Mouse (Mus musculus) liver, postnatal 0 days (tissue): ENCODE measurements around the gene Ing3. TPM values are rescaled to one million over a fixed set of nuclear protein-coding genes. Genes with fewer than 3 reads are reported as not detected.
A peak's percentile ranks its signal among the peaks of the same experiment; 100 is the strongest.

ENCODE experiments used
- ATAC-seq: fragments of 200-750 bp; cut with Nextera tagmentation; 2 replicates; pipeline ENCODE4 v1.8.0; 2017; ENCODE audit warnings: mild to moderate bottlenecking, moderate library complexity
- DNase-seq: peaks from one replicate; pipeline ENCODE4 v3.0.0-alpha.2; 2016
- H3K27ac ChIP-seq: fragments of 300-500 bp; sonication (generic); 2 replicates; pipeline ENCODE4 v1.5.1; 2014; ENCODE audit warnings: antibody characterized with exemption, moderate library complexity, mild to moderate bottlenecking, low read depth
- H3K27me3 ChIP-seq: fragments of 300-500 bp; sonication (generic); 2 replicates; pipeline ENCODE4 v1.6.1; 2014; ENCODE audit warnings: low read length, control low read depth, mixed read lengths; ENCODE audit not compliant: insufficient read depth
- H3K36me3 ChIP-seq: fragments of 300-500 bp; sonication (generic); replicated peaks from 2 replicates; pipeline ENCODE4 v1.6.1; 2014; ENCODE audit warnings: mild to moderate bottlenecking, control low read depth, low read length, moderate library complexity, mixed read lengths; ENCODE audit not compliant: insufficient read depth
- H3K4me1 ChIP-seq: fragments of 300-500 bp; sonication (generic); 2 replicates; pipeline ENCODE4 v1.6.1; 2014; ENCODE audit warnings: antibody characterized with exemption, mild to moderate bottlenecking, control low read depth; ENCODE audit not compliant: insufficient read depth
- H3K4me2 ChIP-seq: fragments of 300-500 bp; sonication (generic); 2 replicates; pipeline ENCODE4 v1.6.1; 2014; ENCODE audit warnings: low read depth, mild to moderate bottlenecking, low read length, moderate library complexity, mixed read lengths
- H3K4me3 ChIP-seq: fragments of 300-500 bp; sonication (generic); 2 replicates; pipeline ENCODE4 v1.5.1; 2014; ENCODE audit warnings: low read depth, low read length
- H3K9ac ChIP-seq: fragments of 300-500 bp; sonication (generic); replicated peaks from 2 replicates; pipeline ENCODE4 v1.6.1; 2014; ENCODE audit warnings: mild to moderate bottlenecking, moderate library complexity
- H3K9me3 ChIP-seq: fragments of 300-500 bp; sonication (generic); 2 replicates; pipeline ENCODE4 v1.6.1; 2016; ENCODE audit warnings: mild to moderate bottlenecking, control low read depth, low read length, mixed read lengths
- CTCF ChIP-seq: sonication (generic); IDR thresholded peaks from 2 replicates; pipeline ENCODE4 v1.5.1; 2016; ENCODE audit warnings: antibody characterized with exemption, low read depth
- EP300 ChIP-seq: IDR thresholded peaks from 2 replicates; pipeline ENCODE4 v1.6.1; 2016; ENCODE audit warnings: antibody characterized with exemption, low read depth, mild to moderate bottlenecking
- WGBS: fragments of 180-500 bp; shearing (Covaris S2); extraction: QIAGEN DNeasy Blood & Tissue Kit; methylation state at CpG from one replicate; pipeline ENCODE4 v1.1.7; 2014; ENCODE audit not compliant: insufficient replicate concordance; 5-methylcytosine and 5-hydroxymethylcytosine counted together
- polyA plus RNA-seq: library from polyadenylated mRNA; unstranded; fragments of >200 nt; fragmentation: Nextera tagmentation; extraction: Ambion mirVana; gene quantifications from 2 replicates; pipeline ENCODE4 v1.2.1, GENCODE M21; 2015

The Ing3 gene
- polyA plus RNA-seq, 1 experiment from 2014 or later: 15.0 TPM

DNA sequence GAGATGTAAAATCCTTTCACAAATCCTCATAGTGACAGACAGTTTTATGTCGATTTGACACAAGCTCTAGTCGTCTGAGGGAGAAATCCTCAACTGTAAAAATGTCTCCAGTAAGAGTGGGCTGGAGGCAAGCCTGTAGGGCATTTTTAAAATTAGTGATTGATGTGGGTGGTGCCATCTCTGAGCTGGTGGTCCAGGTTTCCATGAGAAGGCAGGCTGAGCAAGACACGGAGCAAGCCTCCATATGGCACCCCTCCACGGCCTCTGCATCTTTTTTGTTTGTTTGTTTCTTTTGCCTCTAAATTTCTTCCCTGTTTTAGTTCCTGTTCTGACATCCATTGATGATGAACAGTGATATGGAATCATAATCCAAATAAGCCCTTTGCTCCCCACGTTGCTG, 63.1 kb downstream of the Ing3 start:
- no peak overlapping the region; the same call in 1 of the 2 replicates for H3K9ac ChIP-seq
- no peak overlapping the region for H3K4me3 ChIP-seq
- no peak for ATAC-seq
- peaks cover 13% of the 10 kb centered on the region for H3K4me1 ChIP-seq
- no peaks in the 10 kb centered on the region for H3K27me3 ChIP-seq
- WGBS: 66% methylated on average over 5 of the region's 5 CpGs
- no peak overlapping the region for H3K4me2 ChIP-seq
- no peaks in the 10 kb centered on the region for H3K36me3 ChIP-seq
- no peak for DNase-seq
- no peaks in the 10 kb centered on the region for H3K9me3 ChIP-seq
- peak overlapping the region; percentile 64; the same call in 1 of the 2 replicates for H3K27ac ChIP-seq
- TF ChIP-seq EP300: no peak
- no peak for TF ChIP-seq CTCF

GRCm38 (mm10) chr6:22013394-22013793, 64.0 kb downstream of the Ing3 start:
- ATAC-seq (peak; percentile 58), DNase-seq (no peak)
- Histone ChIP-seq H3K27me3 (no peaks in the 10 kb centered on the region), H3K9me3 (no peaks in the 10 kb centered on the region), H3K27ac (0 out of 2 replicates have a peak overlapping the region, but pooled peaks have one; percentile 13), H3K36me3 (no peaks in the 10 kb centered on the region), H3K4me3 (no peak overlapping the region), H3K9ac (no peak overlapping the region), H3K4me1 (peaks cover 13% of the 10 kb centered on the region), H3K4me2 (no peak overlapping the region)
- 76% methylated on average over 3 of the region's 3 CpGs for whole genome bisulfite sequencing
- TF ChIP-seq EP300 (no peak), CTCF (no peak)

GRCm38 (mm10) chr6:22014291-22014911, 65.0 kb downstream of the Ing3 start:
- no peak overlapping the region for H3K4me3 ChIP-seq
- no peaks in the 10 kb centered on the region for H3K36me3 ChIP-seq
- ATAC-seq (no peak), DNase-seq (no peak)
- no peaks in the 10 kb centered on the region for H3K27me3 ChIP-seq
- peaks cover 13% of the 10 kb centered on the region for H3K4me1 ChIP-seq
- no peak overlapping the region for H3K4me2 ChIP-seq
- 82% methylated on average over 6 of the region's 6 CpGs for WGBS
- H3K27ac ChIP-seq: no peak overlapping the region
- H3K9me3 ChIP-seq: no peaks in the 10 kb centered on the region
- no peak overlapping the region for H3K9ac ChIP-seq
- TF ChIP-seq CTCF (no peak), EP300 (no peak)

- TF ChIP-seq CTCF (no peak), EP300 (no peak)
- no peaks in the 10 kb centered on the region for H3K36me3 ChIP-seq
- 48% methylated on average over 7 of the region's 7 CpGs for WGBS
- DNase-seq (no peak), ATAC-seq (no peak)
- no peak overlapping the region for H3K9ac ChIP-seq
- H3K27ac ChIP-seq: no peak overlapping the region
- no peak overlapping the region for H3K4me2 ChIP-seq
- peaks cover 7% of the 10 kb centered on the region for H3K4me1 ChIP-seq
- H3K27me3 ChIP-seq: no peaks in the 10 kb centered on the region
- H3K4me3 ChIP-seq: no peak overlapping the region
- H3K9me3 ChIP-seq: no peaks in the 10 kb centered on the region
These were observed 68.3 kb downstream of the Ing3 start for GRCm38 (mm10) chr6:22017631-22018030.

DNA sequence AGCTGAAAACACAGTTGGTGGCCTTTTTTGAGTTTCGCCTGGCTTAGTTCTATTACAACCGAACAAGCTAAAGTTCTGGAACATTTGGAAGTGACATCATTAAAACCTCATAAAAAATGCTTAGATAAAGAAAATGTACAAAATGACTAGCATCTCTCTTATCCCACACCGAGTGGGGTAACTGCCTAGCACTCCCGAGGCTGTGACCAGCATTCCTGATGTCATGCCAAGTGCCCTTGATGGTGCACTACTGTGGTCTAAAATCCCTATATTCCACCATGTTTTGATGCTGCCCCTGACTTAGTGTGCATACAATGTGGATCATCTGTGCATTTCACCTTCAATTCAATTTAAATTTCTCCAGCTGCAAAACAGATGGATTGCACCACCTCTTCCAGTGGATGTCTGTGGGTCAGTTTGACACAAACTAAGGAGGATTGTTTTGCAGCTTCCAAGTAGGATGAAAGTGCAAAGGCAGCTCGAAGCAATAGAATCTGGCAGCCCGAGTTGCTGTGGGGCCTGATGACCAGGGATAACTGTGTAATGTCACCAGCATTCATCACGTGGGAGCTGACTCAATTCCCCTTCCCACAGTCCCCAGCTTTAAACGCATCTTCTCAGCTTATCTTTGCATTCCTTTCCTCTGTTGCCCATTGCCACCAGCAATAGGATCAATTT, 69.5 kb downstream of the Ing3 start:
- Histone ChIP-seq H3K9me3 (no peaks in the 10 kb centered on the region), H3K4me2 (no peak overlapping the region), H3K4me3 (no peak overlapping the region), H3K27ac (no peak overlapping the region), H3K27me3 (no peaks in the 10 kb centered on the region), H3K36me3 (no peaks in the 10 kb centered on the region), H3K4me1 (peaks cover 4% of the 10 kb centered on the region), H3K9ac (no peak overlapping the region)
- DNase-seq (no peak), ATAC-seq (no peak)
- WGBS: 59% methylated on average over 8 of the region's 8 CpGs
- TF ChIP-seq EP300 (no peak), CTCF (no peak)

DNA sequence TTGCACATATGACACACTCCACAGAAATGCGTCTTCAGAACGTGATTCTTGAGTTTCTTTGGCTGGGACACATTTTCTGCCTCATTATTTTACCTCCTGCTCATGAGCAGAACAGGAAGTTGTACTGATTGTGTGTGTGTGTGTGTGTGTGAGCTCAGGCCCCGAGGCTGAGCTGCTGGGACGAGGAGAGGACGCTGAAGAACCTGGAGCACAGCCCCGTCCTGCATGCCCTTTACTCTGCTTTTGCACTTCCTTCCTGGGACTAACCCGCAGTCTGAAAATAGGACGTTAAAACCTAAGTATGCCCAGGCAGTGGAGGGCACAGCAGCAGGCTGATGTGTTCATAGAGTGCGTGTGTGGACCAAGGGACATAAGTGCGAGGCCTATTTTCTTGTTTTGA, 70.3 kb downstream of the Ing3 start:
- Histone ChIP-seq H3K9ac (no peak overlapping the region), H3K27me3 (no peaks in the 10 kb centered on the region), H3K27ac (no peak overlapping the region), H3K4me3 (no peak overlapping the region), H3K36me3 (no peaks in the 10 kb centered on the region), H3K4me1 (0 out of 2 replicates have a peak, but pooled peaks cover 4% of the 10 kb centered on the region), H3K9me3 (no peaks in the 10 kb centered on the region), H3K4me2 (no peak overlapping the region)
- TF ChIP-seq CTCF (no peak), EP300 (no peak)
- WGBS: 34% methylated on average over 10 of the region's 10 CpGs
- DNase-seq (no peak), ATAC-seq (no peak)
